Mouse (Mus musculus) adrenal gland, postnatal 4 days (tissue): ENCODE data around the gene Olfr1354. TPM values are rescaled to one million over a fixed set of nuclear protein-coding genes. Genes with fewer than 3 reads are reported as not detected.
"Not testable (repeated sequence)": the region's sequence is repeated elsewhere in the genome, so short reads cannot be mapped to it uniquely, and the experiment has no call there.

Experiments
- DNase-seq, 2 experiments: peaks; one replicate each; pipeline ENCODE4 v3.0.0; 2021 to 2022; ENCODE audit warnings: low spot score in 2 of 2, mixed read lengths in 2 of 2
- long read RNA-seq, 2 experiments: library from polyadenylated mRNA; stranded (forward); transcript quantifications; one replicate each; pipeline ENCODE4 v2.0.0; 2021
- total RNA-seq, 2 experiments: library from RNA; stranded (reverse); gene quantifications; 2 replicates each; pipeline ENCODE4 v1.2.3; 2021

The Olfr1354 gene
- not detected for total RNA-seq
- long read RNA-seq, experiment 1, result 0 reads
- long read RNA-seq, experiment 2, result 0 reads

GRCm38 (mm10) chr10:78912871-78913270 lies at the start of gene Olfr1354:
TSS of gene Olfr1354 (plus strand) at chr10:78913171.
- DNase-seq, result not testable (repeated sequence)

DNA sequence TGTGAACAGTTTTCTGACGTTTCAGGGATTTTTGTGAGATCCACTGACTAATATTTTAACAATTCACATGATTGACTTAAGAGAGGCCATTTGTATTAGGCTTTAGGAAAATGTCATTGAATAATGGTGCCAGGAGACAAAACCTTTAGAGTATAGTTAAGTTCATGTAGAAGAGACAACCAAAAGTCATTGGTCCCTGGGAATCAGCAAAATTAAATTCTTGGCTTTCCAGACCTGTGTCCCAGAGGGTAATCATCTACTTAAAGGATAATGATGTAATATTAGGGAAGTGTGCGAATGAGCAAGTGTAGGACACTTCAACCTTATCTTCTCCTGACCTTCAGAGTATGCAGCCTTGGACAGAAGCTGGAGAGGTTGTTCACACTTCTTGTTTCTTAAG lies 37.7 kb upstream of the Olfr1354 start, which contains the start of gene Olfr1355:
TSS of gene Olfr1355 (plus strand) at position 301 of the 400 bp plus-strand sequence.
- no peak for DNase-seq

GRCm38 (mm10) chr10:78950336-78950735 lies 37.4 kb downstream of the Olfr1354 start, which contains the start of gene Olfr8:
TSS of gene Olfr8 (plus strand) at chr10:78950636.
- DNase-seq, result not testable (repeated sequence)

GRCm38 (mm10) chr10:78963009-78963408 lies 50.0 kb downstream of the Olfr1354 start, which contains the start of gene Olfr1353:
TSS of gene Olfr1353 (plus strand) at chr10:78963309.
- not testable (repeated sequence) for DNase-seq

Other genes starting within 250 kb of the Olfr1354 start
- not detected for gene Casp14, start 194.9 kb upstream of the Olfr1354 start, total RNA-seq
- gene Ccdc105, start 160.1 kb upstream of the Olfr1354 start, total RNA-seq, result not detected
- gene Slc1a6, start 132.7 kb upstream of the Olfr1354 start, total RNA-seq, result under 1 TPM; 0.48 to 0.53 TPM
- gene Olfr1356, start 61.0 kb upstream of the Olfr1354 start, total RNA-seq, result not detected
- gene Olfr1355, start 37.6 kb upstream of the Olfr1354 start, total RNA-seq, result not detected
- gene Olfr8, start 37.5 kb downstream of the Olfr1354 start, total RNA-seq, result not detected
- gene Olfr1353, start 50.1 kb downstream of the Olfr1354 start, total RNA-seq, result not detected
- gene Olfr1352, start 67.9 kb downstream of the Olfr1354 start, total RNA-seq, result not detected
- not detected for gene Olfr1351, start 99.3 kb downstream of the Olfr1354 start, total RNA-seq
- gene Olfr57, start 115.6 kb downstream of the Olfr1354 start, total RNA-seq, result not detected
- 10 to 100 TPM; 26.6 to 28.9 TPM for gene 2610008E11Rik, start 184.4 kb downstream of the Olfr1354 start, total RNA-seq
- gene Vmn2r80, start 235.6 kb downstream of the Olfr1354 start, total RNA-seq, result not detected